Mouse (Mus musculus): ENCODE measurements at regions not wholly inside any gene's neighbourhood (a gene's known extent, or its start where the extent isn't known, plus 50 kb on each side); places are given as distances from the start of the nearest gene placed in this dataset.

DNA sequence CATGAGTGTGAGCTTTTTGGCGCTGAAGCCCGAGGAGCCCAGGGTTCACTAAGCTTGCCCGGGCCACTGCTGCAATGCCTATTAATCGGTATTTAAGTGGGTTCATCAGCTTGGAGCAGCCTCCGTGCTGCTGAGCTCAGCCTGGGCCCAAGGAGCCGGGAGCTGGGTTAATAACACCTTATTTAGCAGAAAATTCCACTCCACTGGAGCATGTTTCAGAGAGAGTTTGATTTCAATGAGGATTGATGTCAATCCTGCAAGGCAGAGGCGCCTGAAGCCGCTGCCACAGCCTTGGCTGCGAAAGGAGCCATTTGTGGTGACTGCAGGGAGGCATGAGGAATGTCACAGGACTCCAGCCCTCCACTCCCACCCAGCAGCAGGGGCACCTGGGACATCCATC is 126.5 kb upstream of the Grik3 start:
- TF ChIP-seq POLR2A (IDR thresholded peaks at IDR 0.05; ENCODE audit: control insufficient read depth, low read depth, low read length), result no peak
- TF ChIP-seq CTCF (IDR thresholded peaks at IDR 0.05; ENCODE audit: control insufficient read depth, insufficient read depth, insufficient replicate concordance, low read depth, low read length), result no peak

Measured in testis, adult 2 months (tissue).